Mouse (Mus musculus): ENCODE measurements around the gene Lax1. TPM values are rescaled to one million over a fixed set of nuclear protein-coding genes. Genes with fewer than 3 reads are reported as not detected.

Lax1 gene
- total and polyA plus RNA-seq, 3 experiments = 14.2 to 15.6 (median 14.9) TPM

GRCm38 (mm10) chr1:133660466-133661202 lies 29.3 kb downstream of the Lax1 start, which contains the start of gene Zbed6:
Gene Zbed6 (minus strand): TSS chr1:133660885.
- Histone ChIP-seq H3K27me3 (replicated peaks) (no peaks in the 10 kb centered on the region), H3K9ac (ENCODE audit: insufficient read depth, low read depth) (peak within 1 kb of the TSS; percentile 98), H3K9me3 (replicated peaks; ENCODE audit: low read length) (no peaks in the 10 kb centered on the region), H3K27ac (ENCODE audit: insufficient read depth, low read depth) (peak within 1 kb of the TSS; percentile 62; the same call in 1 of the 2 replicates), H3K4me3 (replicated peaks in 1 of 3; ENCODE audit: low read depth in 2 of 3, low read length in 2 of 3, poor library complexity in 1 of 3) (peak within 1 kb of the TSS; percentile 78 to 93 (median 79)), H3K79me2 (replicated peaks; ENCODE audit: control insufficient read depth, extremely low read depth, insufficient read depth, poor library complexity, severe bottlenecking) (peaks cover 65% of the 10 kb centered on the region), H3K36me3 (replicated peaks in 1 of 2; ENCODE audit: control insufficient read depth in 1 of 2, insufficient read depth in 1 of 2, low read length in 1 of 2) (peaks cover 17 to 39% of the 10 kb centered on the region in 2 experiments), H3K4me2 (ENCODE audit: insufficient read depth, low read depth, poor library complexity, severe bottlenecking) (peak within 1 kb of the TSS; percentile 79), H3K4me1 (ENCODE audit: control insufficient read depth in 1 of 2, insufficient read depth in 2 of 2) (peaks cover 14 to 57% of the 10 kb centered on the region in 2 experiments)
- 0 out of 2 replicates have a peak, but pooled peaks have one; percentile 33 for TF ChIP-seq ELF1 (IDR thresholded peaks at IDR 0.05; ENCODE audit: low read depth, low read length)
- TF ChIP-seq SMC3 (IDR thresholded peaks at IDR 0.05; ENCODE audit: low read depth, low read length) = no peak
- no peak for TF ChIP-seq ZNF384 (IDR thresholded peaks at IDR 0.05; ENCODE audit: low read depth, low read length)
- TF ChIP-seq JUN (IDR thresholded peaks at IDR 0.05; ENCODE audit: insufficient read depth, low read depth, low read length) = no peak
- peak; percentile 46; the same call in 1 of the 2 replicates for TF ChIP-seq SIN3A (IDR thresholded peaks at IDR 0.05; ENCODE audit: low read length)
- TF ChIP-seq IRF4 (IDR thresholded peaks at IDR 0.05; ENCODE audit: low read depth, low read length) = peak; percentile 20; the same call in 1 of the 2 replicates
- no peak for TF ChIP-seq BHLHE40 (IDR thresholded peaks at IDR 0.05; ENCODE audit: low read depth, low read length)
- TF ChIP-seq JUND (conservative IDR thresholded peaks at IDR 0.05; ENCODE audit: low read depth, low read length) = no peak
- 0 out of 2 replicates have a peak, but pooled peaks have one; percentile 10 for TF ChIP-seq ETS1 (conservative IDR thresholded peaks at IDR 0.05; ENCODE audit: low read depth, low read length)
- no peak for TF ChIP-seq ZMIZ1 (IDR thresholded peaks at IDR 0.05; ENCODE audit: low read depth, low read length)
- TF ChIP-seq CHD2 (IDR thresholded peaks at IDR 0.05; ENCODE audit: low read length) = peak; percentile 84
- dilution Hi-C loops (cut with MboI; ENCODE audit: extremely low pct_ligation_motif_present, extremely low pct_unique_long_range_greater_than_20kb, low sequenced_read_pairs) = no loop called here
- in situ Hi-C loops (cut with MboI; ENCODE audit: low pct_ligation_motif_present, low pct_unique_long_range_greater_than_20kb, low sequenced_read_pairs) = no loop called here
- DNase-seq (ENCODE audit: extremely low read depth) = peak; percentile 40

DNA sequence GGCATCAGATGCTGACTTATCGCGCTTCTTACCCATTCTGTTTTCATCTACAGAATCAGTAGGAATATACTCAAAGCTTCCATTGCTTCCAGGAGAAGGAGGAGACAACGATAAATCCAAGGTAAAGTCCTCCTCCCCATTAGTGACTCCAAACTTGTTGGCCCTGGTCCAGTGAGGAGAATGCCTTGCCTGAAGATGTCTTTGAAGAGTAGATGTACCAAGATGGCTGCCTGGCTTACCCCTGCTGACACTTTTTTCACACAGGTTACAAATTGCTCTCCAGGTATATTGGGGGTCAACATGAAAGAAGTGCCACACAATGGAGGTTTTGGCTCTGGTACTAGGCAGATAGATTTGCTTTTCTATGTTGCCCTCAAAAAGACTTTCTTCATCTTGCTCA lies 31.0 kb downstream of the Lax1 start:
- no peaks in the 10 kb centered on the region for H3K27me3 ChIP-seq (replicated peaks)
- in situ Hi-C loops (cut with MboI; ENCODE audit: low pct_ligation_motif_present, low pct_unique_long_range_greater_than_20kb, low sequenced_read_pairs) = no loop called here
- H3K4me1 ChIP-seq (ENCODE audit: control insufficient read depth in 1 of 2, insufficient read depth in 2 of 2) = peaks cover 14 to 59% of the 10 kb centered on the region in 2 experiments
- DNase-seq (ENCODE audit: extremely low read depth) = no peak
- H3K9me3 ChIP-seq (replicated peaks; ENCODE audit: low read length) = no peaks in the 10 kb centered on the region
- peak overlapping the region; percentile 69 for H3K4me2 ChIP-seq (ENCODE audit: insufficient read depth, low read depth, poor library complexity, severe bottlenecking)
- H3K27ac ChIP-seq (ENCODE audit: insufficient read depth, low read depth) = no peak overlapping the region
- H3K4me3 ChIP-seq (replicated peaks in 1 of 3; ENCODE audit: low read depth in 2 of 3, low read length in 2 of 3, poor library complexity in 1 of 3) = no peak overlapping the region
- peak overlapping the region; percentile 98 for H3K9ac ChIP-seq (ENCODE audit: insufficient read depth, low read depth)
- dilution Hi-C loops (cut with MboI; ENCODE audit: extremely low pct_ligation_motif_present, extremely low pct_unique_long_range_greater_than_20kb, low sequenced_read_pairs) = no loop called here
- peaks cover 62% of the 10 kb centered on the region for H3K79me2 ChIP-seq (replicated peaks; ENCODE audit: control insufficient read depth, extremely low read depth, insufficient read depth, poor library complexity, severe bottlenecking)
- TF ChIP-seq EP300 (IDR thresholded peaks at IDR 0.05; ENCODE audit: low read length) (no peak), MAFK (IDR thresholded peaks at IDR 0.05; ENCODE audit: insufficient replicate concordance, low read length) (no peak)
- peaks cover 21 to 47% of the 10 kb centered on the region in 2 experiments for H3K36me3 ChIP-seq (replicated peaks in 1 of 2; ENCODE audit: control insufficient read depth in 1 of 2, insufficient read depth in 1 of 2, low read length in 1 of 2)

Data from CH12.LX (cell line).